Mouse (Mus musculus) limb, embryonic 14.5 days (tissue): ENCODE measurements around the gene Slc22a12. TPM values are rescaled to one million over a fixed set of nuclear protein-coding genes. Genes with fewer than 3 reads are reported as not detected.
A peak's percentile ranks its signal among the peaks of the same experiment; 100 is the strongest.

ENCODE experiments used
- ATAC-seq: fragments of 200-750 bp; cut with Nextera tagmentation; 2 replicates; pipeline ENCODE4 v1.8.0; 2017; ENCODE audit warnings: low read depth, moderate number of reproducible peaks, moderate TSS enrichment; ENCODE audit not compliant: low FRiP score
- DNase-seq: peaks from one replicate; pipeline ENCODE4 v3.0.0-alpha.2; 2015; ENCODE audit warnings: low spot score
- H3K27ac ChIP-seq: fragments of 300-500 bp; sonication (generic); replicated peaks from 2 replicates; pipeline ENCODE4 v1.5.1; 2014; ENCODE audit warnings: low read depth, mild to moderate bottlenecking, low read length, moderate library complexity, mixed read lengths
- H3K27me3 ChIP-seq: fragments of 300-500 bp; sonication (generic); 2 replicates; pipeline ENCODE4 v1.6.1; 2014; ENCODE audit warnings: low read length, mixed read lengths; ENCODE audit not compliant: control insufficient read depth, insufficient read depth
- H3K36me3 ChIP-seq: fragments of 300-500 bp; sonication (generic); 2 replicates; pipeline ENCODE4 v1.6.1; 2014; ENCODE audit warnings: mild to moderate bottlenecking, low read length, moderate library complexity, mixed read lengths; ENCODE audit not compliant: control insufficient read depth, insufficient read depth
- H3K4me1 ChIP-seq: fragments of 300-500 bp; sonication (generic); 2 replicates; pipeline ENCODE4 v1.6.1; 2014; ENCODE audit warnings: antibody characterized with exemption, low read length, mixed read lengths; ENCODE audit not compliant: control insufficient read depth, insufficient read depth
- H3K4me2 ChIP-seq: fragments of 300-500 bp; sonication (generic); replicated peaks from 2 replicates; pipeline ENCODE4 v1.6.1; 2014; ENCODE audit warnings: low read depth, mild to moderate bottlenecking, low read length, moderate library complexity; ENCODE audit not compliant: severe bottlenecking
- H3K4me3 ChIP-seq: fragments of 300-500 bp; sonication (generic); replicated peaks from 2 replicates; pipeline ENCODE4 v1.5.1; 2014; ENCODE audit warnings: low read length
- H3K9ac ChIP-seq: fragments of 300-500 bp; sonication (generic); 2 replicates; pipeline ENCODE4 v1.6.1; 2014; ENCODE audit warnings: mild to moderate bottlenecking, low read depth, low read length, moderate library complexity; ENCODE audit not compliant: severe bottlenecking
- H3K9me3 ChIP-seq: fragments of 300-500 bp; sonication (generic); 2 replicates; pipeline ENCODE4 v1.6.1; 2016; ENCODE audit warnings: low read length; ENCODE audit not compliant: control insufficient read depth
- POLR2A ChIP-seq: fragments of 200-500 bp; IDR thresholded peaks from 2 replicates; pipeline ENCODE4 v1.8.0; 2012; ENCODE audit warnings: inconsistent platforms, mild to moderate bottlenecking, moderate library complexity, borderline replicate concordance; ENCODE audit not compliant: insufficient read depth, insufficient read length; ENCODE audit errors: extremely low read depth
- WGBS: fragments of 180-500 bp; shearing (Covaris S2); extraction: QIAGEN DNeasy Blood & Tissue Kit; methylation state at CpG from one replicate; pipeline ENCODE4 v1.1.7; 2014; 5-methylcytosine and 5-hydroxymethylcytosine counted together
- polyA plus RNA-seq, 2 experiments: library from polyadenylated mRNA; depleted of rRNA in 1 of 2; stranded (reverse) in 1 of 2; unstranded in 1 of 2; fragments of >200 nt; fragmentation: Nextera tagmentation in 1 of 2; extraction: Ambion mirVana in 1 of 2; gene quantifications; 2 replicates each; pipeline versions ENCODE4 v1.2.1 to v1.2.3; 2012 to 2014

Slc22a12 gene
- polyA plus RNA-seq, 2 experiments, result not detected

DNA sequence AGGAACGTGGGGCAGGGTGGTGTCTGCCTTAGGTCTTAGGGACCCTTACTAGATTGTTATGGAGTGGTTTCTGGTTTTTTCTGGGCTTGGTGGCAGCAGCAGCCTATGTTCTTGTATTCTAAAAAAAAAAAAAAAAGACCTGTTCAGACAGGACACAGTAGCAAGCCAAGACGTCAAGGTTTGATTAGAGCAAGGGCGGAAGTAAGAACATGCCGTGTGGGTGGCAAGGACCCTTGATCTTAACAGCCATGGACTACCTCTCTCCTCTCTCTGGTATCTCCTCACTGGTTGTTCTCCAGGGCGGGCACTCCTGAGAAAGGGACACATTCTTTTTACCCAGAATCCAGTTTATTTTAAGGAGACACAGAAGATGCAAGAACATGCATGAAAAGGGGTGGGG is 10.3 kb upstream of the Slc22a12 start:
- no peak for TF ChIP-seq POLR2A
- no peak overlapping the region for H3K9ac ChIP-seq
- ATAC-seq, result no peak
- H3K36me3 ChIP-seq, result no peaks in the 10 kb centered on the region
- no peaks in the 10 kb centered on the region for H3K9me3 ChIP-seq
- H3K4me3 ChIP-seq, result no peak overlapping the region
- no peak for DNase-seq
- WGBS, result 67% methylated on average over 5 of the region's 5 CpGs
- H3K4me2 ChIP-seq, result no peak overlapping the region
- H3K27me3 ChIP-seq, result no peaks in the 10 kb centered on the region
- no peaks in the 10 kb centered on the region for H3K4me1 ChIP-seq
- H3K27ac ChIP-seq, result no peak overlapping the region

DNA sequence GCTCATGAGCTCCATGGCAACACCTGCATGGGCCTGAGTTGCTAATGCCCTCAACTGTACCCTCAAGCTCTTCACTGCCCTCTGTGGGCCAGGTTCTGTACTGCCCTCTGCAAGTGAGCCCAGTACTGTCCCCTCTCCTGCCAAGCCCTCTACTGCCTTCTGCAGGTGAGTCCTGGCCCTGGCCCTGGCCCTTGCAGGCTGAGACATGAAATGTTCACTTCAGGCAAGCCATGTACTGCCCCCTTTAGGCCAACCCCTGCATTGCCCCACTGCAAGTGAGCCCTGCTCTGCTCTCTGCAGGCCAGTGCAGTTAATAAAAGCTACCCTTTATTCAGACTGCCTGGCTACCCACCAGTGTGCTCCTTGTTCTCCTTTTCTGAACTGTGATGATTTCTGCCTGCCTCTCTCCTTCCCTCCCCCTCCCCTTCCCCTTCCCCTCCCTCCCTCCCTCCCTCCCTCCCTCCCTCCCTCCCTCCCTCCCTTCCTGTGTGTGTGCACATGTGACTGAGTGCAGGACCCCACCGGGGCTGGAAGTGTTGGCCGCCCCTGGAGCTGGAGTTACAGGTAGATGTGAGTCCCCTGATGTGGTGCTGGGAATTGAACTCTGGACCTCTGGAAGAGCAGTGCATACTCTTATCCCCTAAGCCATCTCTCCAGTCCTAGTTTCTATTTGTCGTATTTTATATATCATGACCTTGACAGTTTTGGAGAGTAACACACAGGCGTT is 9.6 kb upstream of the Slc22a12 start:
- Histone ChIP-seq H3K4me3 (no peak overlapping the region), H3K4me2 (no peak overlapping the region), H3K36me3 (no peaks in the 10 kb centered on the region), H3K27me3 (no peaks in the 10 kb centered on the region), H3K4me1 (no peaks in the 10 kb centered on the region), H3K9ac (no peak overlapping the region), H3K27ac (no peak overlapping the region), H3K9me3 (no peaks in the 10 kb centered on the region)
- WGBS, result 93% methylated on average over 3 of the region's 4 CpGs
- no peak for TF ChIP-seq POLR2A
- DNase-seq, result no peak
- ATAC-seq, result no peak

DNA sequence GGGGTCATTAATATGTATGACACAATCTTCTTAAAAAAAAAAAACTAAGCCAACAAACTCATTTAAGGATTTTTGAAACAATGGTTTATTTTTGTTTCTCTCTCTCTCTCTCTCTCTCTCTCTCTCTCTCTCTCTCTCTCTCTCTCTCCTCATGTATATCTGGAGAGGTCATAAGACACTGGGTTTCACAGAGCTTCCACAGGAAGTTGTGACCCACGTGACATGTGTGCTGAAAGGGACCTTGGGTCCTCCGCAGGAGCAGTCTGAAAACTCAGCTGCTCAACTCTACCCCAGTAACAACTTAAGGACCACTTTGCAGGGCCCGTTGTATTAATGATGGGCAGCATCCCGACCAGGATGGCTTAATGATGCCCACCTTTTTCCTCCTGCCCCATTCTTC is 8.4 kb upstream of the Slc22a12 start:
- Histone ChIP-seq H3K9ac (no peak overlapping the region), H3K4me2 (no peak overlapping the region), H3K4me1 (no peaks in the 10 kb centered on the region), H3K27ac (no peak overlapping the region), H3K4me3 (no peak overlapping the region), H3K27me3 (no peaks in the 10 kb centered on the region), H3K36me3 (no peaks in the 10 kb centered on the region), H3K9me3 (no peaks in the 10 kb centered on the region)
- 63% methylated on average over 4 of the region's 4 CpGs for WGBS
- no peak for ATAC-seq
- no peak for DNase-seq
- TF ChIP-seq POLR2A, result no peak

DNA sequence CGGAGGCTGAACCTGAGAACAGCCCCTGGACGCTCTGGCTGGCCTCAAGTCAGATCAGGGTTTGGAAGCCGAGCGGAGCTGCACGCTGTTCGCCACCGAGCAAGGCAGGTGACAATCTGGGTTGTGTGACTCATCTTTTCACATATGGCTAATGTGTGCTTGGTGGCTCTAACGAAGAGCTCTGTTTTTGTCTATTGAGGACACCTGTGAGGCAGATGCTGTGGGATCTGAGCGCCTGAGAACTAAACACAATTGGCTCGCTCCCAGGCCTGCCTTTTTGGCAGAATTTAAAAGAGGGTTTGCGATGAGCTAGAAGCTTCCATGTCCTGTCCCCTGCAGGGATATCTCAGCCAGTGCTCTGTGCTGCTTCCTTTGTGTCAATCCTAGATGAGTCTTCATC is 6.7 kb upstream of the Slc22a12 start:
- DNase-seq, result peak; percentile 54
- TF ChIP-seq POLR2A, result no peak
- no peak overlapping the region for H3K27ac ChIP-seq
- H3K9ac ChIP-seq, result no peak overlapping the region
- no peaks in the 10 kb centered on the region for H3K27me3 ChIP-seq
- H3K36me3 ChIP-seq, result no peaks in the 10 kb centered on the region
- ATAC-seq, result no peak
- no peaks in the 10 kb centered on the region for H3K4me1 ChIP-seq
- H3K4me3 ChIP-seq, result no peak overlapping the region
- no peak overlapping the region for H3K4me2 ChIP-seq
- 79% methylated on average over 11 of the region's 11 CpGs for WGBS
- H3K9me3 ChIP-seq, result no peaks in the 10 kb centered on the region

GRCm38 (mm10) chr19:6548431-6549410 is 5.9 kb upstream of the Slc22a12 start:
- Histone ChIP-seq H3K4me1 (no peaks in the 10 kb centered on the region), H3K27me3 (no peaks in the 10 kb centered on the region), H3K9me3 (no peaks in the 10 kb centered on the region), H3K9ac (no peak overlapping the region), H3K4me2 (no peak overlapping the region), H3K36me3 (no peaks in the 10 kb centered on the region), H3K4me3 (no peak overlapping the region), H3K27ac (no peak overlapping the region)
- DNase-seq (no peak), ATAC-seq (no peak)
- TF ChIP-seq POLR2A, result no peak
- WGBS, result 65% methylated on average over 16 of the region's 16 CpGs
